In the genomic region with DNA sequence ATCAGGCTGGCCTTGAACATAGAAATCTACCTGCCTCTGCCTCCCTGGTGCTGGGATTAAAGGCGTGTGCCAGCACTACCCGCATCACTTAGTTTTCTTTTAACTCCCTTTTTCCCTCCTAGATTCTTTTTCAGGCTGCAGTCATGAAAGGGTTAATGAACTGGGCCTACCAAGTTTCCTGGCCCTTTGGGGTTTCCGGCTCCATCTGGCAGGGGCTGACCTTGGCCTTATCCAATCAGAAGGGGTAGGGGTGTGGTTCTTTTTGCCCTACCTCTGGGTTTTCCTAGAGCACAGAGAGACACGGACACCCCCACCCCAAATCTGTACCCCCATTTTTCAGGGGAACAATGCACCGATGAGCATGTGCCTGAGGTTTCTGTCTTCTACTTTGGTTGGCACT, we compare ENCODE assay signal across 1 mouse cellular context.
TF ChIP-seq lines count a peak whose summit lies in the region.

No protein-coding gene starts in this region.

TF ChIP-seq in MEL, 35 proteins besides CTCF, POLR2A, EP300 and RAD21:
- TF ChIP-seq RCOR1 (IDR thresholded peaks at IDR 0.05; ENCODE audit: low read depth, low read length) (no peak), GABPA (IDR thresholded peaks at IDR 0.05; ENCODE audit: low read depth, low read length) (no peak), TBP (IDR thresholded peaks at IDR 0.05; ENCODE audit: low read depth, low read length) (no peak), MYC (IDR thresholded peaks at IDR 0.05; ENCODE audit: low read depth, low read length) (0 out of 2 replicates have a peak, but pooled peaks have one; percentile 25), HCFC1 (IDR thresholded peaks at IDR 0.05; ENCODE audit: low read depth, low read length) (peak; percentile 35; the same call in 1 of the 2 replicates), MEF2A (IDR thresholded peaks at IDR 0.05; ENCODE audit: extremely low read depth, insufficient replicate concordance, low read depth, low read length, poor library complexity, severe bottlenecking) (no peak), BHLHE40 (IDR thresholded peaks at IDR 0.05; ENCODE audit: borderline replicate concordance, low read depth, low read length) (0 out of 2 replicates have a peak, but pooled peaks have one; percentile 15)
TF ChIP-seq in MEL: peak in this region for 3.
